Mouse (Mus musculus): Measurements from ENCODE around the gene Klra17. TPM values are rescaled to one million over a fixed set of nuclear protein-coding genes. Genes with fewer than 3 reads are reported as not detected.

The Klra17 gene
- polyA plus RNA-seq (2012; rRNA removed) = 0.13 TPM in 1 of 2 replicates, not detected in the other

GRCm38 (mm10) chr6:129876549-129876948 is at the start of gene Klra17:
TSS of gene Klra17 (minus strand) at chr6:129876672.

GRCm38 (mm10) chr6:129917476-129917946 is 41.0 kb upstream of the Klra17 start, which contains the start of gene Klra5:
TSS of gene Klra5 (minus strand) at chr6:129917650.

GRCm38 (mm10) chr6:129862349-129862748 is 14.1 kb downstream of the Klra17 start, which contains the start of gene Gm17631:
TSS of gene Gm17631 (plus strand) at chr6:129862649.

GRCm38 (mm10) chr6:129784170-129784569 is 92.3 kb downstream of the Klra17 start, which contains the start of gene Gm156:
TSS of gene Gm156 (minus strand) at chr6:129784270.

Other genes with a start within 250 kb of the Klra17 start
- gene Klrc3, start 233.3 kb downstream of the Klra17 start, polyA plus RNA-seq (2012; rRNA removed) = not detected in 2 replicates
- gene Klrc2, start 216.0 kb downstream of the Klra17 start, polyA plus RNA-seq (2012; rRNA removed) = not detected in 2 replicates
- not detected in 2 replicates for gene Klrc1, start 197.7 kb downstream of the Klra17 start, polyA plus RNA-seq (2012; rRNA removed)
- gene Klri1, start 159.5 kb downstream of the Klra17 start, polyA plus RNA-seq (2012; rRNA removed) = not detected in 2 replicates
- not detected in 2 replicates for gene Klri2, start 136.2 kb downstream of the Klra17 start, polyA plus RNA-seq (2012; rRNA removed)
- not detected in 2 replicates for gene Gm156, start 92.4 kb downstream of the Klra17 start, polyA plus RNA-seq (2012; rRNA removed)
- gene Gm17631, start 14.0 kb downstream of the Klra17 start, polyA plus RNA-seq (2012; rRNA removed) = not detected in 2 replicates
- not detected in 2 replicates for gene Klra5, start 41.0 kb upstream of the Klra17 start, polyA plus RNA-seq (2012; rRNA removed)
- not detected in 2 replicates for gene Klra6, start 150.3 kb upstream of the Klra17 start, polyA plus RNA-seq (2012; rRNA removed)
- not detected in 2 replicates for gene Klra4, start 190.6 kb upstream of the Klra17 start, polyA plus RNA-seq (2012; rRNA removed)

Data from colon, adult 2 months (tissue).